Mouse (Mus musculus): Measurements from ENCODE around the gene Col17a1. TPM values are rescaled to one million over a fixed set of nuclear protein-coding genes. Genes with fewer than 3 reads are reported as not detected.

Gene Col17a1
- polyA plus RNA-seq, 1 experiment from 2014 or later: 0.03 TPM

GRCm38 (mm10) chr19:47621478-47621877 lies 70.4 kb downstream of the Col17a1 start:
- in situ Hi-C loops (cut with MboI; ENCODE audit: low pct_unique_long_range_greater_than_20kb): no loop called here

GRCm38 (mm10) chr19:47613442-47613841 lies 78.5 kb downstream of the Col17a1 start:
- no peaks in the 10 kb centered on the region for H3K27me3 ChIP-seq
- POLR2A ChIA-PET: interaction anchor here (0.6 kb wide), 1 partner anchor 198 kb away, joined by 4 read pairs; no protein-coding TSS in a partner anchor
- TF ChIP-seq CTCF (IDR thresholded peaks at IDR 0.05): peak; percentile 25
- in situ Hi-C loops (cut with MboI; ENCODE audit: low pct_unique_long_range_greater_than_20kb): no loop called here
- CTCF ChIA-PET: interaction anchor here (2.4 kb wide), 1 partner anchor 13 kb away, joined by 8 read pairs; no protein-coding TSS in a partner anchor
- DNase-seq (ENCODE audit: low read depth, low spot score): no peak
- no peak for ATAC-seq

More at GRCm38 (mm10) chr19:47621478-47621877, 70.4 kb downstream of the Col17a1 start:
- H3K27me3 ChIP-seq: no peaks in the 10 kb centered on the region
- POLR2A ChIA-PET: no interaction called here
- ATAC-seq (no peak), DNase-seq (ENCODE audit: low read depth, low spot score) (no peak)
- TF ChIP-seq CTCF (IDR thresholded peaks at IDR 0.05): no peak
- CTCF ChIA-PET: interaction anchor here (1.1 to 4.1 kb wide), 2 partner anchors 11 to 27 kb away, joined by 3 to 15 read pairs; no protein-coding TSS in a partner anchor

- TF ChIP-seq CTCF (IDR thresholded peaks at IDR 0.05): no peak
- no peaks in the 10 kb centered on the region for H3K27me3 ChIP-seq
- in situ Hi-C loops (cut with MboI; ENCODE audit: low pct_unique_long_range_greater_than_20kb): no loop called here
- CTCF ChIA-PET: interaction anchor here (0.7 to 3.0 kb wide), 7 partner anchors 9 to 46 kb away, joined by 3 to 7 read pairs (median 3); no protein-coding TSS in a partner anchor
- POLR2A ChIA-PET: interaction anchor here (0.9 kb wide), 1 partner anchor 15 kb away, joined by 5 read pairs; no protein-coding TSS in a partner anchor
- DNase-seq (ENCODE audit: low read depth, low spot score) (no peak), ATAC-seq (no peak)
Measured at GRCm38 (mm10) chr19:47608513-47608912, 83.4 kb downstream of the Col17a1 start.

Other genes with a start within 250 kb of the Col17a1 start
- gene Sh3pxd2a, start 227.7 kb downstream of the Col17a1 start, polyA plus RNA-seq (2021): 37.3 TPM
- gene Stn1, start 154.6 kb downstream of the Col17a1 start, polyA plus RNA-seq (2021): 18.3 TPM
- 50.5 TPM for gene Slk, start 112.4 kb downstream of the Col17a1 start, polyA plus RNA-seq (2021)
- 130 TPM for gene Sfr1, start 39.6 kb upstream of the Col17a1 start, polyA plus RNA-seq (2021)
- gene Gsto1, start 162.9 kb upstream of the Col17a1 start, polyA plus RNA-seq (2021): 86.5 TPM
- 2.0 TPM for gene Gsto2, start 173.4 kb upstream of the Col17a1 start, polyA plus RNA-seq (2021)
- gene Cfap43, start 227.2 kb upstream of the Col17a1 start, polyA plus RNA-seq (2021): 0.21 TPM
- gene Itprip, start 227.2 kb upstream of the Col17a1 start, polyA plus RNA-seq (2021): 16.8 TPM
- gene Cfap58, start 245.6 kb upstream of the Col17a1 start, polyA plus RNA-seq (2021): not detected

Measured in Patski (cell line).